In genomic region chr8:88323523-88323922, GRCm38 (mm10) we compare ENCODE assay signal across 22 mouse cellular contexts.
"Had no signal": no experiment of that assay in that cellular context is flagged by ENCODE, and none has a peak within 500 bp of the region (broad histone marks: within the 10 kb centered on the region; RNA-seq: fewer than 3 reads in every experiment).

No protein-coding gene starts in this region.

- H3K9ac ChIP-seq: forebrain, postnatal 0 days; heart, embryonic 12.5 days; hindbrain, embryonic 13.5 days; hindbrain, embryonic 15.5 days; limb, embryonic 12.5 days had no signal

- H3K4me3 ChIP-seq: heart, embryonic 10.5 days; heart, embryonic 12.5 days; hindbrain, embryonic 13.5 days; hindbrain, embryonic 15.5 days; layer of hippocampus, adult 2 months; left cerebral cortex, adult 2 months; limb, embryonic 10.5 days; limb, embryonic 12.5 days had no signal

- H3K27me3 ChIP-seq: heart, embryonic 12.5 days; hindbrain, embryonic 13.5 days; hindbrain, embryonic 15.5 days; limb, embryonic 12.5 days had no signal

- DNase-seq: forebrain, postnatal 0 days; gastrocnemius, postnatal 14 days; gastrocnemius, postnatal 36 days; heart, adult 18-20 months; heart, postnatal 14 days; heart, postnatal 36 days; kidney, adult 18-20 months; kidney, adult 8-10 months; kidney, postnatal 10 days; kidney, postnatal 25 days; kidney, postnatal 4 days; liver had no signal

- H3K9me3 ChIP-seq: heart, embryonic 10.5 days; heart, embryonic 12.5 days; hindbrain, embryonic 13.5 days; hindbrain, embryonic 15.5 days; limb, embryonic 10.5 days; limb, embryonic 12.5 days had no signal

- H3K4me2 ChIP-seq: heart, embryonic 12.5 days; hindbrain, embryonic 13.5 days; hindbrain, embryonic 15.5 days; limb, embryonic 12.5 days had no signal

- H3K4me1 ChIP-seq: hindbrain, embryonic 13.5 days; hindbrain, embryonic 15.5 days; limb, embryonic 12.5 days had no signal

- ATAC-seq: forebrain, postnatal 0 days; hindbrain, postnatal 0 days; intestine, embryonic 16.5 days had no signal

- H3K27ac ChIP-seq: heart, embryonic 10.5 days; hindbrain, embryonic 13.5 days; hindbrain, embryonic 15.5 days; hindbrain, postnatal 0 days; layer of hippocampus, adult 2 months; left cerebral cortex, adult 2 months; limb, embryonic 10.5 days; limb, embryonic 12.5 days had no signal
